Mouse (Mus musculus): ENCODE data around the gene Abhd15. TPM values are rescaled to one million over a fixed set of nuclear protein-coding genes. Genes with fewer than 3 reads are reported as not detected.

Gene Abhd15
- polyA plus RNA-seq, 1 experiment from 2014 or later: 3.9 TPM

Other genes with a start within 250 kb of the Abhd15 start
- gene Coro6, start 52.7 kb upstream of the Abhd15 start, polyA plus RNA-seq (2014; fragmentation: Nextera tagmentation; extraction: Ambion mirVana): 0.35 and 0.40 TPM in 2 replicates
- gene Ankrd13b, start 25.4 kb upstream of the Abhd15 start, polyA plus RNA-seq (2014; fragmentation: Nextera tagmentation; extraction: Ambion mirVana): 4.4 and 5.6 TPM in 2 replicates
- 10.1 and 14.1 TPM in 2 replicates for gene Git1, start 21.6 kb upstream of the Abhd15 start, polyA plus RNA-seq (2014; fragmentation: Nextera tagmentation; extraction: Ambion mirVana)
- 16.2 and 17.9 TPM in 2 replicates for gene Trp53i13, start 859 bp downstream of the Abhd15 start, polyA plus RNA-seq (2014; fragmentation: Nextera tagmentation; extraction: Ambion mirVana)
- not detected in 2 replicates for gene Gm10392, start 4.1 kb downstream of the Abhd15 start, polyA plus RNA-seq (2014; fragmentation: Nextera tagmentation; extraction: Ambion mirVana)
- gene Taok1, start 92.7 kb downstream of the Abhd15 start, polyA plus RNA-seq (2014; fragmentation: Nextera tagmentation; extraction: Ambion mirVana): 9.6 and 9.9 TPM in 2 replicates
- gene Nufip2, start 171.0 kb downstream of the Abhd15 start, polyA plus RNA-seq (2014; fragmentation: Nextera tagmentation; extraction: Ambion mirVana): 4.6 and 5.3 TPM in 2 replicates
- gene Cryba1, start 210.2 kb downstream of the Abhd15 start, polyA plus RNA-seq (2014; fragmentation: Nextera tagmentation; extraction: Ambion mirVana): not detected in 2 replicates
- 37.1 and 38.3 TPM in 2 replicates for gene Myo18a, start 248.1 kb downstream of the Abhd15 start, polyA plus RNA-seq (2014; fragmentation: Nextera tagmentation; extraction: Ambion mirVana)